Mouse (Mus musculus): ENCODE measurements around the gene Myo10.

- TF ChIP-seq CTCF (IDR thresholded peaks at IDR 0.05; ENCODE audit: low read depth) (no peak), EP300 (IDR thresholded peaks at IDR 0.05; ENCODE audit: low read depth) (no peak)
Measured at GRCm38 (mm10) chr15:25758037-25758436, 135.7 kb downstream of the Myo10 start.
